Mouse (Mus musculus): Measurements from ENCODE around the gene Fbln1. TPM values are rescaled to one million over a fixed set of nuclear protein-coding genes. Genes with fewer than 3 reads are reported as not detected.
A peak's percentile ranks its signal among the peaks of the same experiment; 100 is the strongest.

Gene Fbln1
- total RNA-seq, 2 experiments from 2014 or later: 36.8 to 47.6 TPM

GRCm38 (mm10) chr15:85206703-85207075, 940 bp downstream of the Fbln1 start:
- DNase-seq: no peak

- no peak for DNase-seq
Measured at GRCm38 (mm10) chr15:85207081-85207480, 1.3 kb downstream of the Fbln1 start.

GRCm38 (mm10) chr15:85207763-85208162, 2.0 kb downstream of the Fbln1 start:
- DNase-seq: peak; percentile 23 to 61

GRCm38 (mm10) chr15:85208332-85208731, 2.6 kb downstream of the Fbln1 start:
- peak in 1 of 2 experiments; percentile 30 for DNase-seq

- no peak for DNase-seq
Measured at GRCm38 (mm10) chr15:85209341-85209740, 3.6 kb downstream of the Fbln1 start.

GRCm38 (mm10) chr15:85210686-85211085, 4.9 kb downstream of the Fbln1 start:
- no peak for DNase-seq

- no peak for DNase-seq
Measured at GRCm38 (mm10) chr15:85211101-85211760, 5.5 kb downstream of the Fbln1 start.

- DNase-seq: no peak
Measured at GRCm38 (mm10) chr15:85216069-85216813, 10.5 kb downstream of the Fbln1 start.

GRCm38 (mm10) chr15:85218617-85219265, 13.0 kb downstream of the Fbln1 start:
- no peak for DNase-seq

GRCm38 (mm10) chr15:85220371-85220770, 14.6 kb downstream of the Fbln1 start:
- no peak for DNase-seq

GRCm38 (mm10) chr15:85221115-85221854, 15.5 kb downstream of the Fbln1 start:
- DNase-seq: peak; percentile 35 to 46

- no peak for DNase-seq
Measured at GRCm38 (mm10) chr15:85225693-85226092, 19.9 kb downstream of the Fbln1 start.

GRCm38 (mm10) chr15:85226841-85227240, 21.1 kb downstream of the Fbln1 start:
- no peak for DNase-seq

- no peak for DNase-seq
Measured at GRCm38 (mm10) chr15:85228568-85228967, 22.8 kb downstream of the Fbln1 start.

GRCm38 (mm10) chr15:85229960-85230535, 24.3 kb downstream of the Fbln1 start:
- DNase-seq: peak; percentile 49 to 55

GRCm38 (mm10) chr15:85230613-85231012, 24.9 kb downstream of the Fbln1 start:
- DNase-seq: no peak

- DNase-seq: peak; percentile 76 to 82
Measured at GRCm38 (mm10) chr15:85231443-85232255, 25.9 kb downstream of the Fbln1 start.

- DNase-seq: peak in 1 of 2 experiments; percentile 35
Measured at GRCm38 (mm10) chr15:85232256-85232535, 26.4 kb downstream of the Fbln1 start.

- DNase-seq: no peak
Measured at GRCm38 (mm10) chr15:85232543-85233250, 26.9 kb downstream of the Fbln1 start.

- no peak for DNase-seq
Measured at GRCm38 (mm10) chr15:85233251-85233611, 27.5 kb downstream of the Fbln1 start.

GRCm38 (mm10) chr15:85233690-85234089, 27.9 kb downstream of the Fbln1 start:
- no peak for DNase-seq
